Mouse (Mus musculus) spleen, postnatal 14 days (tissue): ENCODE measurements around the gene Agap1.

Experiments
- DNase-seq, 2 experiments: peaks; one replicate each; pipeline ENCODE4 v3.0.0; 2021 to 2022; ENCODE audit warnings: low spot score in 2 of 2

The Agap1 gene

GRCm38 (mm10) chr1:89933028-89933427, 478.4 kb downstream of the Agap1 start:
- DNase-seq: no peak

- DNase-seq: no peak
These were observed 479.2 kb downstream of the Agap1 start for GRCm38 (mm10) chr1:89933786-89934185.

- no peak for DNase-seq
These were observed 480.0 kb downstream of the Agap1 start for GRCm38 (mm10) chr1:89934316-89935260.

- no peak for DNase-seq
These were observed 481.1 kb downstream of the Agap1 start for GRCm38 (mm10) chr1:89935493-89936348.

GRCm38 (mm10) chr1:89938884-89939595, 484.4 kb downstream of the Agap1 start:
- no peak for DNase-seq

- DNase-seq: no peak
These were observed 485.0 kb downstream of the Agap1 start for GRCm38 (mm10) chr1:89939596-89939960.

GRCm38 (mm10) chr1:89939981-89940726, 485.5 kb downstream of the Agap1 start:
- peak; percentile 24 to 35 for DNase-seq

- no peak for DNase-seq
These were observed 486.4 kb downstream of the Agap1 start for GRCm38 (mm10) chr1:89940961-89941524.

- no peak for DNase-seq
These were observed 487.2 kb downstream of the Agap1 start for GRCm38 (mm10) chr1:89941701-89942381.

GRCm38 (mm10) chr1:89942395-89942976, 487.9 kb downstream of the Agap1 start:
- no peak for DNase-seq

GRCm38 (mm10) chr1:89943202-89943601, 488.6 kb downstream of the Agap1 start:
- peak in 1 of 2 experiments; percentile 32 for DNase-seq
